12 mouse cellular contexts compared by ENCODE assay signal in the genomic region with DNA sequence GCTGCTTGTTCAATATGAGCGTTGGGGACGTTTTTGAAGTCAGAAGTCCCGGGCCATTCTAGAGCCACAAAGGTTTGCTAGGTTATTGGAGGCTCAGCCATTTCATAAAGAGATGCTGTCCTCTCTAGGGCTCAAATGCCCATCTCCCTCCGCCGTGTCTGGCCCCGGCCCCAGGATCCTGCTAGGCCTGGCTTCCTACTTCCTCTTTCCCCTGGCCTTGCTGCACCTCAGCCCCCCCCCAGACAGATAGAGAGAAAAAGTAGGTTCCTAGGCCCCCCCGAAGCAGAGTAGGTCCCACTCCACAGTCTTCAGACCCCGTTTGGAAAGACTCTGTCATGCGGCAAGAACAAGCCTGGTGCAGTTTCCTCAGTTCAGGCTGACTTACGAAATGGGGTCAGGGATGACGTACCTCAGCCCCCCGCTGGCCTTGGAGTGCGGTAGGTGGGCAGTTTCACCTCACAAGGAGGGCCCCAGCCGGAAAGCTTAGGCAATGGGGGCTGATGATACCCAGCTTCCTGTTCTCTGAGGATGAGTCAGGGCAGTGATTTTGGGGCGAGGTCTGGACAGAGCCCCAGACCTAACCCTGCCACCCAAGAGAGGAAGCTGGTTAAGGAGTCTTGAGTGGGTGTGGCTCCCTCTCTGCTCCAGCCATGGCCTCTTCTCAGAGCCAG. TPM values are rescaled to one million over a fixed set of nuclear protein-coding genes. Genes with fewer than 3 reads are reported as not detected.
DNase-seq lines count a peak whose midpoint lies in the region; ATAC-seq and TF ChIP-seq lines count a peak whose summit lies in the region.
"Had no signal": no experiment of that assay in that cellular context is flagged by ENCODE, and none has a peak within 500 bp of the region (broad histone marks: within the 10 kb centered on the region; RNA-seq: fewer than 3 reads in every experiment).

No protein-coding gene starts in this region.

- H3K4me3 ChIP-seq in heart, postnatal 0 days (ENCODE audit: low read depth, low read length): no peak overlapping the region
- H3K4me3 ChIP-seq in hindbrain, embryonic 16.5 days (ENCODE audit: low read length): no peak overlapping the region
- no peak overlapping the region for H3K4me3 ChIP-seq in kidney, embryonic 14.5 days (ENCODE audit: low read length)
- no peak overlapping the region for H3K4me3 ChIP-seq in forebrain, embryonic 13.5 days
- H3K4me3 ChIP-seq: midbrain, embryonic 15.5 days had no signal

- H3K36me3 ChIP-seq in heart, postnatal 0 days (replicated peaks; ENCODE audit: control insufficient read depth, insufficient read depth, low read length): no peaks in the 10 kb centered on the region
- no peaks in the 10 kb centered on the region for H3K36me3 ChIP-seq in hindbrain, embryonic 16.5 days (ENCODE audit: control insufficient read depth, insufficient read depth, low read length)
- no peaks in the 10 kb centered on the region for H3K36me3 ChIP-seq in kidney, embryonic 14.5 days (ENCODE audit: control insufficient read depth, insufficient read depth, low read length)
- H3K36me3 ChIP-seq in forebrain, embryonic 13.5 days (ENCODE audit: poor library complexity, severe bottlenecking): no peaks in the 10 kb centered on the region
- H3K36me3 ChIP-seq: midbrain, embryonic 15.5 days had no signal

- peak overlapping the region; percentile 60 for H3K27ac ChIP-seq in heart, postnatal 0 days (ENCODE audit: low read depth)
- H3K27ac ChIP-seq in hindbrain, embryonic 16.5 days (ENCODE audit: low read depth, low read length): no peak overlapping the region
- H3K27ac ChIP-seq in kidney, embryonic 14.5 days (ENCODE audit: low read depth, low read length): no peak overlapping the region
- no peak overlapping the region for H3K27ac ChIP-seq in forebrain, embryonic 13.5 days
- H3K27ac ChIP-seq: midbrain, embryonic 15.5 days had no signal

- intact Hi-C loops in heart, postnatal 36 days (cut with DNase I): no loop called here

- no peaks in the 10 kb centered on the region for H3K27me3 ChIP-seq in heart, postnatal 0 days (ENCODE audit: control insufficient read depth, insufficient read depth, low read length)
- no peaks in the 10 kb centered on the region for H3K27me3 ChIP-seq in hindbrain, embryonic 16.5 days (replicated peaks; ENCODE audit: control insufficient read depth, insufficient read depth, low read length)
- H3K27me3 ChIP-seq in kidney, embryonic 14.5 days (ENCODE audit: control insufficient read depth, insufficient read depth, low read length): no peaks in the 10 kb centered on the region; the same call in 1 of the 2 replicates
- H3K27me3 ChIP-seq in forebrain, embryonic 13.5 days: peaks cover 15% of the 10 kb centered on the region
- H3K27me3 ChIP-seq: midbrain, embryonic 15.5 days had no signal

- no peak for TF ChIP-seq EP300 in heart, postnatal 0 days (IDR thresholded peaks at IDR 0.05; ENCODE audit: low read depth)

- no peak for ATAC-seq in heart, postnatal 0 days (ENCODE audit: insufficient read depth, low read depth)
- peak; percentile 76 for ATAC-seq in megakaryocyte, adult 5-6 weeks (ENCODE audit: poor library complexity, severe bottlenecking)
- ATAC-seq in hindbrain, embryonic 16.5 days: no peak
- no peak for ATAC-seq in kidney, embryonic 14.5 days (ENCODE audit: low FRiP score, low TSS enrichment)
- no peak for ATAC-seq in forebrain, embryonic 13.5 days
- ATAC-seq: midbrain, embryonic 15.5 days had no signal

- 0 out of 2 replicates have a peak, but pooled peaks cover 16% of the 10 kb centered on the region for H3K4me1 ChIP-seq in heart, postnatal 0 days (ENCODE audit: control insufficient read depth, insufficient read depth)
- peaks cover 3% of the 10 kb centered on the region for H3K4me1 ChIP-seq in hindbrain, embryonic 16.5 days (ENCODE audit: control insufficient read depth, insufficient read depth, low read depth, low read length)
- H3K4me1 ChIP-seq in kidney, embryonic 14.5 days (ENCODE audit: control insufficient read depth, insufficient read depth, low read length): peaks cover 10% of the 10 kb centered on the region
- no peaks in the 10 kb centered on the region for H3K4me1 ChIP-seq in forebrain, embryonic 13.5 days

- H3K9ac ChIP-seq in heart, postnatal 0 days (replicated peaks; ENCODE audit: low read depth, low read length): no peak overlapping the region
- H3K9ac ChIP-seq in hindbrain, embryonic 16.5 days (ENCODE audit: low read depth, low read length): no peak overlapping the region
- H3K9ac ChIP-seq in kidney, embryonic 14.5 days (ENCODE audit: low read depth, low read length): no peak overlapping the region
- H3K9ac ChIP-seq in forebrain, embryonic 13.5 days: no peak overlapping the region
- H3K9ac ChIP-seq: midbrain, embryonic 15.5 days had no signal

- 79% methylated on average over 15 of the region's 15 CpGs for WGBS in heart, postnatal 0 days
- 84% methylated on average over 15 of the region's 15 CpGs for WGBS in hindbrain, embryonic 16.5 days
- WGBS in kidney, embryonic 14.5 days: 86% methylated on average over 15 of the region's 15 CpGs
- 80% methylated on average over 15 of the region's 15 CpGs for WGBS in forebrain, embryonic 13.5 days

- DNase-seq in heart, postnatal 0 days (ENCODE audit: low spot score): no peak
- DNase-seq in heart, postnatal 36 days: no peak
- DNase-seq in CD8-positive naive resting alpha-beta T cell, adult 2 months (ENCODE audit: low read depth in 2 of 2, low spot score in 2 of 2): peak; percentile 60 to 64
- peak; percentile 68 for DNase-seq in c-Kit-positive CD71-negative TER-119-negative erythroid progenitor cells, embryonic 14.5 days (ENCODE audit: low read depth)
- DNase-seq: kidney, adult 11 months; thymus, postnatal 4 days had no signal

- no peaks in the 10 kb centered on the region for H3K9me3 ChIP-seq in heart, postnatal 0 days (replicated peaks; ENCODE audit: control insufficient read depth, low read length)
- H3K9me3 ChIP-seq in hindbrain, embryonic 16.5 days (ENCODE audit: control insufficient read depth, low read length): no peaks in the 10 kb centered on the region
- H3K9me3 ChIP-seq in kidney, embryonic 14.5 days (ENCODE audit: control insufficient read depth, low read length): no peaks in the 10 kb centered on the region
- no peaks in the 10 kb centered on the region for H3K9me3 ChIP-seq in forebrain, embryonic 13.5 days (replicated peaks)
- H3K9me3 ChIP-seq: midbrain, embryonic 15.5 days had no signal

- no peak for TF ChIP-seq CTCF in heart, postnatal 0 days (IDR thresholded peaks at IDR 0.05; ENCODE audit: low read depth)

- no peak overlapping the region for H3K4me2 ChIP-seq in heart, postnatal 0 days (ENCODE audit: low read depth, low read length)
- no peak overlapping the region for H3K4me2 ChIP-seq in hindbrain, embryonic 16.5 days (ENCODE audit: low read length)
- H3K4me2 ChIP-seq in kidney, embryonic 14.5 days (replicated peaks; ENCODE audit: low read depth, low read length): no peak overlapping the region
- H3K4me2 ChIP-seq in forebrain, embryonic 13.5 days: no peak overlapping the region
- H3K4me2 ChIP-seq: midbrain, embryonic 15.5 days had no signal

RNA-seq across cellular contexts. Expression of gene Fmnl1, which starts 7.0 kb away (rescaled TPM):
- 2.2 and 3.4 TPM in 2 replicates for total RNA-seq in heart, postnatal 0 days (2014; rRNA removed; ENCODE audit: low replicate concordance)
- 0.91 and 1.1 TPM in 2 replicates for polyA plus RNA-seq in heart, postnatal 0 days (2015; fragmentation: Nextera tagmentation; extraction: Ambion mirVana)
- total RNA-seq in heart, postnatal 36 days (2021): 10 to 100 TPM; 12.4 to 20.9 TPM
- total RNA-seq in megakaryocyte, adult 5-6 weeks (2015): 387 and 407 TPM in 2 replicates
- total RNA-seq in megakaryocyte, adult 5-6 weeks (2017): 126 and 152 TPM in 2 replicates
- polyA plus RNA-seq in hindbrain, embryonic 16.5 days (2015; fragmentation: Nextera tagmentation; extraction: Ambion mirVana): 7.6 and 8.6 TPM in 2 replicates
- 1.1 and 4.0 TPM in 2 replicates for polyA plus RNA-seq in kidney, embryonic 14.5 days (2014; fragmentation: Nextera tagmentation; extraction: Ambion mirVana)
- 0.76 and 0.92 TPM in 2 replicates for polyA plus RNA-seq in forebrain, embryonic 13.5 days (2015; fragmentation: Nextera tagmentation; extraction: Ambion mirVana)

RNA-seq across cellular contexts. Expression of gene 1700023F06Rik, which starts 30.4 kb away (rescaled TPM):
- not detected in 2 replicates for total RNA-seq in heart, postnatal 0 days (2014; rRNA removed; ENCODE audit: low replicate concordance)
- polyA plus RNA-seq in heart, postnatal 0 days (2015; fragmentation: Nextera tagmentation; extraction: Ambion mirVana): 0.10 TPM in 1 of 2 replicates, not detected in the other
- not detected for total RNA-seq in heart, postnatal 36 days (2021)
- not detected in 2 replicates for total RNA-seq in megakaryocyte, adult 5-6 weeks (2015)
- not detected in 2 replicates for total RNA-seq in megakaryocyte, adult 5-6 weeks (2017)
- 1.9 and 3.0 TPM in 2 replicates for polyA plus RNA-seq in hindbrain, embryonic 16.5 days (2015; fragmentation: Nextera tagmentation; extraction: Ambion mirVana)
- polyA plus RNA-seq in kidney, embryonic 14.5 days (2014; fragmentation: Nextera tagmentation; extraction: Ambion mirVana): 0.26 and 0.29 TPM in 2 replicates
- polyA plus RNA-seq in forebrain, embryonic 13.5 days (2015; fragmentation: Nextera tagmentation; extraction: Ambion mirVana): 0.37 and 0.54 TPM in 2 replicates

RNA-seq across cellular contexts. Expression of gene Spata32, which starts 40.3 kb away (rescaled TPM):
- not detected in 2 replicates for total RNA-seq in heart, postnatal 0 days (2014; rRNA removed; ENCODE audit: low replicate concordance)
- not detected in 2 replicates for polyA plus RNA-seq in heart, postnatal 0 days (2015; fragmentation: Nextera tagmentation; extraction: Ambion mirVana)
- not detected for total RNA-seq in heart, postnatal 36 days (2021)
- total RNA-seq in megakaryocyte, adult 5-6 weeks (2015): not detected in 2 replicates
- not detected in 2 replicates for total RNA-seq in megakaryocyte, adult 5-6 weeks (2017)
- polyA plus RNA-seq in hindbrain, embryonic 16.5 days (2015; fragmentation: Nextera tagmentation; extraction: Ambion mirVana): 0.99 and 1.3 TPM in 2 replicates
- not detected in 2 replicates for polyA plus RNA-seq in kidney, embryonic 14.5 days (2014; fragmentation: Nextera tagmentation; extraction: Ambion mirVana)
- polyA plus RNA-seq in forebrain, embryonic 13.5 days (2015; fragmentation: Nextera tagmentation; extraction: Ambion mirVana): not detected in 2 replicates
- polyA plus RNA-seq: limb, embryonic 14.5 days had no signal

RNA-seq across cellular contexts. Expression of gene Hexim2, which starts 45.7 kb away (rescaled TPM):
- total RNA-seq in heart, postnatal 0 days (2014; rRNA removed; ENCODE audit: low replicate concordance): 1.6 and 1.7 TPM in 2 replicates
- polyA plus RNA-seq in heart, postnatal 0 days (2015; fragmentation: Nextera tagmentation; extraction: Ambion mirVana): 4.2 and 4.9 TPM in 2 replicates
- total RNA-seq in heart, postnatal 36 days (2021): 1 to 10 TPM; 2.0 to 2.1 TPM
- total RNA-seq in megakaryocyte, adult 5-6 weeks (2015): 0.25 and 1.8 TPM in 2 replicates
- total RNA-seq in megakaryocyte, adult 5-6 weeks (2017): 1.0 and 2.1 TPM in 2 replicates
- 27.7 and 30.2 TPM in 2 replicates for polyA plus RNA-seq in hindbrain, embryonic 16.5 days (2015; fragmentation: Nextera tagmentation; extraction: Ambion mirVana)
- 8.3 and 10.3 TPM in 2 replicates for polyA plus RNA-seq in kidney, embryonic 14.5 days (2014; fragmentation: Nextera tagmentation; extraction: Ambion mirVana)
- polyA plus RNA-seq in forebrain, embryonic 13.5 days (2015; fragmentation: Nextera tagmentation; extraction: Ambion mirVana): 13.4 and 13.9 TPM in 2 replicates

Comparison
In these comparisons a context has a peak if more than half of its experiments do, and no peak if none do; other contexts are left out.
1. DNase-seq: peak in CD8-positive naive resting alpha-beta T cell, adult 2 months (2 of 2) and c-Kit-positive CD71-negative TER-119-negative erythroid progenitor cells, embryonic 14.5 days (single experiment); none in heart, postnatal 0 days (single experiment) and heart, postnatal 36 days (0 of 2).